Mouse (Mus musculus) T-helper 1 cell (primary cell): Measurements from ENCODE around the gene Spryd7.
"Not testable (repeated sequence)": the region's sequence is repeated elsewhere in the genome, so short reads cannot be mapped to it uniquely, and the experiment has no call there.

Source experiments
- in situ Hi-C: fragments of 300-600 bp; cut with MboI, MseI; formaldehyde crosslinking; loops from one replicate; pipeline ENCODE4 v1.15.1; 2025; ENCODE audit warnings: high pct_unique_total_duplicates

Spryd7 gene

DNA sequence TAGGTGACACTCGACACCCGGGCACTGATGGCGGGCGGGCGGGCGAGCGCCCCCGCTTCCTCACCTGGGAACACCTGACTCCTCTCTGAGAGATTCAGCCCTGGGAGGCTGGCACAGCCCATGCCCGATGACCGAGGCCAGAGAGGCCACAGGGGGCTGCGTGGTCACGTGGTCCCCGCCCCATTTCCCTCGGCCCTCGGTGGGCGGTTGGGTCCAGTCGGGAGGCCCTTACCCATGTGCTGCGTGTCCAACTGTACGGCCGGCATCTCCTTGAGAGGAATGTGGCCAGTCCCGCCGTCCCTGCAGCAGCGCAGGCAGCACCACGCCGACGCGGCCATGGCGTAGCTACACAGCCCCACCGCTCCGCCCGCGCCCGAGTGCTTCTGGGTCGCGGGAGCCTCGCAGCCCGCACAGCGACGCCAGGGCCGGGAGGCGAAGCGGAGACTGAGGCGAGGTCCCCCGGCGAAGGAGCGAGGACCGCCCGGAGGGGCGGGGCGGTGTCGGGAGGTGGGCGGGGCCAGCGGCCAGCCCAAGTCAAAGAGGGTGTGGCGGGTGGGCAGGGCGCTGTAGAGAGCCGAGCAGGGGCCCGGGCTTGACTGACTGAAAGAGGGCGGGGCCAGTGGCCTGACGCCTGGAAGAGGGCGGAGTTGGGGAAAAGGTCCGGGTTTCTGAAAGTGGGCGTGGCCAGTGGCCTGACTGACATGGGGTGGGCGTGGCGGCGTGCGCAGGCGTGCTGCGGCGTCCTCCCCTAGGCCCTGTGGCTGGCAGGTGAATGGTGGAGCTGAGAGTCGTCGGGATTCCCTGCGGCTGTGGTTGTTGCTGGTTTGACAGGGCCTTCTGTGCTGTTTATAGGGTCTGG lies at the start of gene Spryd7:
Gene Spryd7, minus strand, starts transcription at position 598 of the 859 bp plus-strand sequence.
- in situ Hi-C loops = no loop called here

DNA sequence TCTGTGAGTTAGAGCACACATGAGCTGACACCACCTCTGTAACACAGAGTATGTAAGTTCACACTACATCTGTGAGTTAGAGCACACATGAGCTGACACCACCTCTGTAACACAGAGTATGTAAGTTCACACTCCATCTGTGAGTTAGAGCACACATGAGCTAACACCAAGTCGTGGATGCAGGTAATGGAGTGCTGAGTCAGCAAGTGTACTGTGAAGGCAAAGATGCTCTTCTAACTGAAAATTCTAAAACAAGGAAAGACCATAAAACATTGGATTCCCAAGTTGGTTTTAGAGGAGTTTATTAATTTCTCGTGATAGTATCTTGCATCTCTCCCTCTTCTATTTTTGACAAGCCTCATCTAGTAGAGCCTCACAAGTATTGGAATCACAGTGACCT lies 49.4 kb upstream of the Spryd7 start:
- in situ Hi-C loops = not testable (repeated sequence)

- in situ Hi-C loops = no loop called here
Observed at GRCm38 (mm10) chr14:61604081-61604480, 47.4 kb upstream of the Spryd7 start.

GRCm38 (mm10) chr14:61603069-61603755 lies 46.5 kb upstream of the Spryd7 start:
- in situ Hi-C loops = no loop called here

GRCm38 (mm10) chr14:61601348-61601747 lies 44.7 kb upstream of the Spryd7 start:
- in situ Hi-C loops = no loop called here

DNA sequence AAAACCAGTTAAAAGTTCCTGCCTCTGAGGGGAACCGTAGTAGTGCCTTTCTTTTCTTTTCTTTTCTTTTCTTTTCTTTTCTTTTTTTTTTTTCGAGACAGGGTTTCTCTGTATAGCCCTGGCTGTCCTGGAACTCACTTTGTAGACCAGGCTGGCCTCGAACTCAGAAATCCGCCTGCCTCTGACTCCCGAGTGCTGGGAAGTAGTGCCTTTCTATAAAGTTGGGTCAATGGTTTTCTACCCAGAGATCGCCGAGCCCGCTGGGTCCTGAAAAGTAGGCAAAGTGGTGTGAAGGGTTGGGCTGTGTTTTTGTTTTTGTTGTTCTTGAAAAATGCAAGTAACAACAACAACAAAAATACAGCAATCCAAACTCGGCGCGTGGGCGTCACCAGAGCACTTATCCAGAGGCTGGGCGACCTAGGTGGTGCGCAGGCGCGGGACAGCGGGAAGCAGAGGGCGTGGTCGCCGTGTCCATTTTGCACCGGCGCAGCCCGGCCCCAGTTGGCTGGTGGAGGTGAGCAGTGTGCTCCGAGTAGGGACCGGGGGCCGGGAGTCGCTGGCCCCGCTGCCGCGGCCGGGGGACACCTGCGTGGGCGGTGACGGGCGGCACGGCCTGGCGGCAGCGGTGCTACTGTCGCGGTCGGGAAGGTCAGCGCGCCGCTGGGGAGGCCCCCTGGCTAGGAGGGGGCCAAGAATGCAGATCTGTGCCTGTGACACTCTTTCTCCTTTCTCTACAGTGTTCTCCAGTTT lies 42.5 kb upstream of the Spryd7 start:
- in situ Hi-C loops = no loop called here

- in situ Hi-C loops = no loop called here
Observed at GRCm38 (mm10) chr14:61597968-61598367, 41.3 kb upstream of the Spryd7 start, which contains the start of gene Trim13. TSS of gene Trim13 (plus strand) at chr14:61598247.

DNA sequence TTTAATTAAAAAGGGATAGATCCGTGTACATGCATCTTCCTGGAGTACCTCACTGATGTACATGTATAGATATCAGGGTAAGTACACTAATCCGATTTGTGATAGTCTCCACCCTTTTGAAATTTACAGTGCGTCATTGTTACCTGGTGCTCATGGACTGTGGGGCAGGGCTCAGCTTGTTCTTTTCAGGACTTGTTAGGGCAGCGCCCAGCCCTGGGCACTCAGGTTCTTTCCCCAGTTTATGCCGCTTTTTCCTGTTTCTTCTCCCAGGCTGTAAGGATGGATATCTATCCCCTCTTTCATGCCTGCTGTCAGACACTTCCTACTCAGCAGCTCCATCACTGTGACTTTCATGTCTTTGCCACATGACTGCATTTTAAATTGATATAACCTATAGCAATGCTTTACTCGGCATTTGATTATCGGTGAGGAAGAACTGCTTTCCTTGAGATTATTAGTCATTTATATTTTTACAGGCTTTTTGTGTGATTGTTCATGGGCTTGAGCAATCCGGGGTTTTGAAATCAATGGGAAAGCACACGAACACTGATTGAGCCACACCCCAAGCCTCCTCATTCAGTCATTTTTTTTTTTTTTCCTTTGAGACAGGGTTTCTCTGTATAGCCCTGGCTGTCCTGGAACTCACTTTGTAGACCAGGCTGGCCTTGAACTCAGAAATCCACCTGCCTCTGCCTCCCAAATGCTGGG lies 40.2 kb upstream of the Spryd7 start:
- in situ Hi-C loops = no loop called here

DNA sequence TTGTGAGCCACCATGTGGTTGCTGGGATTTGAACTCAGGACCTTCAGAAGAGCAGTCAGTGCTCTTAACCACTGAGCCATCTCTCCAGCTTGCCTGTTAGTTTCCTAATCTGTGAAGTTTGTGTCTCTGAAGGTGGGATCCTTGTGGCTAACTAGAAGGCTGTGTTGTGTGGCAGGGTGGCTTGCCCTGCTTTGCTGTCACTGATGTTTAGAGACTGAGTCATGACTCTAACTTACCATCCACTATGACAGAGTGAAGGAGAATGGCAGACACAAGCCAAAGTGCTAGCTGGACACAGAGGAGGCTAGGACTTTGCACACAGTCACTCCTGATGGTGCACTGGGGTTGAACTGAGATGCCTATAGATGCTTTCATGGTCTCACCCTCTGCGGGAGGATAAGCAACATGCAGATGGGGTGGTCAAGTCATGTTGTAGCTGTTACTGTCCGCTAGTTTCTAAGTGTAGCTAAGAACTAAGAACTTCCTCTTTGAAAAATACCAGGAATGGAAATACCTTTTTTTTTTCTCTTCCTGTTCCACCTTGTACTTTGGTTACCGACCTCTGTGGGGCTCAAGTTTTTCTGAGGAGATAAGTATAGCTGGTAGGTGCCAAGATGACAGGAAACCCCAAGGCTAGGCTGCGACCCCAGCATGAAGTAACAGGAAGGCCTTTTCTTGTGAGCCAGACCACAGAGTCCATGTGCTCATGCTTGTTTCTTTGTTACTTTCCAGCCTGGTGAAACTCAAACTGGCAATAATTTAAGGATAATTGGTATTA lies 32.8 kb upstream of the Spryd7 start:
- in situ Hi-C loops = no loop called here

- in situ Hi-C loops = loop anchor here (10.0 kb wide), 1 partner anchor 669 kb away; no protein-coding TSS in a partner anchor
Observed at GRCm38 (mm10) chr14:61575941-61576340, 19.3 kb upstream of the Spryd7 start.

- in situ Hi-C loops = loop anchor here (10.0 kb wide), 1 partner anchor 670 kb away; no protein-coding TSS in a partner anchor
Observed at GRCm38 (mm10) chr14:61575066-61575465, 18.4 kb upstream of the Spryd7 start.

- in situ Hi-C loops = loop anchor here (10.0 kb wide), 1 partner anchor 673 kb away; no protein-coding TSS in a partner anchor
Observed at GRCm38 (mm10) chr14:61572131-61572530, 15.4 kb upstream of the Spryd7 start.

DNA sequence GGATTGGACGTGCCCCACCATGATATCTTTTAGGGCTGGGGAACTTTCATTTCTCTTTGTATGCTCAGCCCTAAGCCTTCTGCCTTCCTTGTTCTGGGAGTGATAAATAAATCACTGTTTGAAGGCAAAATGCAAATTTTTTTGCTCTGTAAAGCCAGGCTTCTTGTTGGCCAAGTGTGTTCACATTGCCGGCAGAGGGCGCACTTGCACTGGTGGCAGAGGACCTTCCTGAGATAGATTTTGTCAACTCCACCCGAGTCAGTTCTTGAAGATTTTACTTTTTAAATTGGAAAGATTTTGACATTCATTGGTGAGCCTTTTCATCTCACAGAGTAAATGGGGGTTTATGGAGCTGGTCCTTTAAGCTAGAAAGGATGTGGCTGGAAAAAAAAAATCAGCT lies 14.7 kb upstream of the Spryd7 start:
- in situ Hi-C loops = loop anchor here (10.0 kb wide), 1 partner anchor 673 kb away; no protein-coding TSS in a partner anchor

- in situ Hi-C loops = loop anchor here (5.0 kb wide), 1 partner anchor 883 kb away; no protein-coding TSS in a partner anchor
Observed at GRCm38 (mm10) chr14:61569344-61569743, 12.7 kb upstream of the Spryd7 start.

- in situ Hi-C loops = loop anchor here (5.0 kb wide), 1 partner anchor 886 kb away; no protein-coding TSS in a partner anchor
Observed at GRCm38 (mm10) chr14:61566211-61566610, 9.5 kb upstream of the Spryd7 start.

DNA sequence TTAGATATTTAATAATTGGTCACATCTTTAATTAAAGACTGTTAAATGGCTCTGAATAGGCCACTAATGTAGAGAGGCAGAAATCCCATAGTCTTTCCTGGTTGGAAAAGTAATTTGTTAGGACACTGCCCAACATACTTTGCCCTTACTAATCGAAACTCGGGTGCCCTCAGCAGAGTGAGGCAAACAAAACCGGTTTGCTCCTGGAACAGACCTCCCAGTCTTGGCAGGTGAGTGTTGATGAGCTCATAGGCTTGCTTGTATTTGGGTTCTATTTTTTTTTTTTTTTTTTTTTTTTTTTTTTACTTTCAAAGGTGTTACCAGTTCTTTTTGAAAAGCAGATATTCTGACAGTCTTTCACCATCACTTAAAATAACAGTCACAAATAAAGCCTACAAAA lies 3.2 kb upstream of the Spryd7 start:
- in situ Hi-C loops = no loop called here

GRCm38 (mm10) chr14:61558901-61559300 lies 2.2 kb upstream of the Spryd7 start:
- in situ Hi-C loops = no loop called here

DNA sequence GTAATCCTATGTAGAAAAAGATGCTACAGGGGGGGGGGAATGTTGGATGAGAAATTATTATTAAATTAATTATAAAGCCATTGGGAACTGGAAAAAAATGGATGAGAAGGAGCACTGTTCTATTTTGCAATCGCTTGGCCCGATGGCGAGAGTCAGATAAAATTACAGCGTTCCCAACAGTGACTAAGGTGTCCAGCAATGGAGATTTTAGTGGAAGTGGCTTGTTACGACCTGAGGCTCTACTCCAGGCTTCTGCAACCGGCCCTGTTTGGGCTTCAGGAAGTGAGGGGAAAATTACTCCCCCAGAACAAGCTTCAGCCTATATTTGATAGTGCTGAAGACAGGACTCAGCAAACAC lies 776 bp downstream of the Spryd7 start:
- in situ Hi-C loops = no loop called here

DNA sequence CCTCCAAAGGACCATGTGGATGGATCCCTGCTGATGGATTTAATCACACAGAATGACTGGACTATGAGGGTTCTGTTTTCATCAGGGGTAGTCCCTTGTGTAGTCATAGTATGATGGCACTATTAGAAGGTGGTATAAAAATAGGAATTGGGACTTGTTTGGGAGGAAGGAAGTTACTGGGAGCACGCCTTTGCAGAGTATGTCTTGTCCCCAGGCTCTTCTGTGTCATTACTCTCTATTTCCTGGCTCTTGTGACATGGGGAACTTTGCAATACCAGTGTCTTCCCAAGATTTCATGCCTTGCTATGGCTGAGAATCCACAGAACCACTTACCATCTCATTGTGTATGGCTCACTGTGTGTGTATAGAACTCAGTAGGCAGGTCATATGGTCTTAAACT lies 8.1 kb downstream of the Spryd7 start:
- in situ Hi-C loops = no loop called here

GRCm38 (mm10) chr14:61537772-61538171 lies 18.9 kb downstream of the Spryd7 start:
- in situ Hi-C loops = loop anchor here (10.0 kb wide), 1 partner anchor 917 kb away; the partner anchor contains the start of gene Gucy1b2
